Mouse (Mus musculus): ENCODE results near the gene Cbr2. TPM values are rescaled to one million over a fixed set of nuclear protein-coding genes. Genes with fewer than 3 reads are reported as not detected.

Gene Cbr2
- not detected for polyA plus RNA-seq (2017; shearing (Covaris generic))

GRCm38 (mm10) chr11:120731858-120732680 lies at the start of gene Cbr2:
TSS of gene Cbr2 (minus strand) at chr11:120732114.

GRCm38 (mm10) chr11:120762672-120763041 lies 30.7 kb upstream of the Cbr2 start, which contains the start of gene Hmga1b:
TSS of gene Hmga1b (plus strand) at chr11:120762794.

GRCm38 (mm10) chr11:120727169-120727527 lies 4.8 kb downstream of the Cbr2 start, which contains the start of gene Dcxr:
TSS of gene Dcxr (minus strand) at chr11:120727281.

GRCm38 (mm10) chr11:120721124-120722066 lies 10.5 kb downstream of the Cbr2 start, which contains the start of gene Rac3:
TSS of gene Rac3 (plus strand) at chr11:120721470.

GRCm38 (mm10) chr11:120713580-120714518 lies 18.1 kb downstream of the Cbr2 start, which contains the start of the genes Cenpx and Lrrc45:
TSS of gene Cenpx (minus strand) at chr11:120713738.
TSS of gene Lrrc45 (plus strand) at chr11:120713925.

Other genes with a start within 250 kb of the Cbr2 start
- 10 to 100 TPM; 65.5 to 81.0 TPM for gene Mrpl12, start 247.5 kb downstream of the Cbr2 start, polyA plus RNA-seq (2017; shearing (Covaris generic))
- gene Slc25a10, start 240.3 kb downstream of the Cbr2 start, polyA plus RNA-seq (2017; shearing (Covaris generic)), result 10 to 100 TPM in 1 of 2 experiments, 1 to 10 TPM in 1; 9.8 to 22.0 TPM
- gene Gcgr, start 201.4 kb downstream of the Cbr2 start, polyA plus RNA-seq (2017; shearing (Covaris generic)), result not detected
- 100 to 1,000 TPM; 111 to 150 TPM for gene Mcrip1, start 182.4 kb downstream of the Cbr2 start, polyA plus RNA-seq (2017; shearing (Covaris generic))
- gene Ppp1r27, start 181.0 kb downstream of the Cbr2 start, polyA plus RNA-seq (2017; shearing (Covaris generic)), result 1 to 10 TPM in 1 of 2 experiments, under 1 TPM in 1; 0.63 to 1.8 TPM
- 100 to 1,000 TPM; 247 to 254 TPM for gene P4hb, start 158.9 kb downstream of the Cbr2 start, polyA plus RNA-seq (2017; shearing (Covaris generic))
- 100 to 1,000 TPM; 707 to 884 TPM for gene Arhgdia, start 150.5 kb downstream of the Cbr2 start, polyA plus RNA-seq (2017; shearing (Covaris generic))
- gene Alyref, start 133.7 kb downstream of the Cbr2 start, polyA plus RNA-seq (2017; shearing (Covaris generic)), result 100 to 1,000 TPM; 253 to 299 TPM
- 100 to 1,000 TPM; 116 to 144 TPM for gene Anapc11, start 133.7 kb downstream of the Cbr2 start, polyA plus RNA-seq (2017; shearing (Covaris generic))
- 1 to 10 TPM in 1 of 2 experiments, not detected in 1; 1.0 TPM for gene Npb, start 123.6 kb downstream of the Cbr2 start, polyA plus RNA-seq (2017; shearing (Covaris generic))
- gene Pcyt2, start 114.2 kb downstream of the Cbr2 start, polyA plus RNA-seq (2017; shearing (Covaris generic)), result 100 to 1,000 TPM; 142 to 194 TPM
- gene Sirt7, start 106.9 kb downstream of the Cbr2 start, polyA plus RNA-seq (2017; shearing (Covaris generic)), result 100 to 1,000 TPM; 275 to 320 TPM
- 10 to 100 TPM; 22.8 to 25.0 TPM for gene Mafg, start 98.5 kb downstream of the Cbr2 start, polyA plus RNA-seq (2017; shearing (Covaris generic))
- 1 to 10 TPM in 1 of 2 experiments, under 1 TPM in 1; 0.43 to 3.8 TPM for gene Pycr1, start 88.3 kb downstream of the Cbr2 start, polyA plus RNA-seq (2017; shearing (Covaris generic))
- gene Myadml2, start 84.0 kb downstream of the Cbr2 start, polyA plus RNA-seq (2017; shearing (Covaris generic)), result under 1 TPM; 0.38 to 0.75 TPM
- under 1 TPM; 0.11 to 0.97 TPM for gene Notum, start 70.9 kb downstream of the Cbr2 start, polyA plus RNA-seq (2017; shearing (Covaris generic))
- gene Aspscr1, start 59.1 kb downstream of the Cbr2 start, polyA plus RNA-seq (2017; shearing (Covaris generic)), result 100 to 1,000 TPM; 142 to 153 TPM
- gene Cenpx, start 18.4 kb downstream of the Cbr2 start, polyA plus RNA-seq (2017; shearing (Covaris generic)), result 100 to 1,000 TPM; 111 to 157 TPM
- 10 to 100 TPM; 64.1 to 74.7 TPM for gene Lrrc45, start 18.2 kb downstream of the Cbr2 start, polyA plus RNA-seq (2017; shearing (Covaris generic))
- gene Rac3, start 10.6 kb downstream of the Cbr2 start, polyA plus RNA-seq (2017; shearing (Covaris generic)), result 1 to 10 TPM in 1 of 2 experiments, under 1 TPM in 1; 0.87 to 1.8 TPM
- 10 to 100 TPM in 1 of 2 experiments, 1 to 10 TPM in 1; 7.4 to 23.4 TPM for gene Dcxr, start 4.8 kb downstream of the Cbr2 start, polyA plus RNA-seq (2017; shearing (Covaris generic))
- 10 to 100 TPM; 27.2 to 28.0 TPM for gene Hmga1b, start 30.7 kb upstream of the Cbr2 start, polyA plus RNA-seq (2017; shearing (Covaris generic))
- 10 to 100 TPM; 34.6 to 49.4 TPM for gene Rfng, start 52.1 kb upstream of the Cbr2 start, polyA plus RNA-seq (2017; shearing (Covaris generic))
- 100 to 1,000 TPM; 160 to 176 TPM for gene Gps1, start 52.2 kb upstream of the Cbr2 start, polyA plus RNA-seq (2017; shearing (Covaris generic))
- 10 to 100 TPM; 76.1 to 76.4 TPM for gene Dus1l, start 64.3 kb upstream of the Cbr2 start, polyA plus RNA-seq (2017; shearing (Covaris generic))
- gene Fasn, start 92.4 kb upstream of the Cbr2 start, polyA plus RNA-seq (2017; shearing (Covaris generic)), result 10 to 100 TPM; 43.4 to 45.6 TPM
- 1 to 10 TPM in 1 of 2 experiments, under 1 TPM in 1; 0.48 to 1.1 TPM for gene Ccdc57, start 200.8 kb upstream of the Cbr2 start, polyA plus RNA-seq (2017; shearing (Covaris generic))
- 1 to 10 TPM; 4.9 to 9.9 TPM for gene Slc16a3, start 216.4 kb upstream of the Cbr2 start, polyA plus RNA-seq (2017; shearing (Covaris generic))